Mouse (Mus musculus): ENCODE results near the gene Phrf1. TPM values are rescaled to one million over a fixed set of nuclear protein-coding genes. Genes with fewer than 3 reads are reported as not detected.
A peak's percentile ranks its signal among the peaks of the same experiment; 100 is the strongest.

Gene Phrf1
- polyA plus RNA-seq, 1 experiment from 2014 or later, result 85.4 TPM

DNA sequence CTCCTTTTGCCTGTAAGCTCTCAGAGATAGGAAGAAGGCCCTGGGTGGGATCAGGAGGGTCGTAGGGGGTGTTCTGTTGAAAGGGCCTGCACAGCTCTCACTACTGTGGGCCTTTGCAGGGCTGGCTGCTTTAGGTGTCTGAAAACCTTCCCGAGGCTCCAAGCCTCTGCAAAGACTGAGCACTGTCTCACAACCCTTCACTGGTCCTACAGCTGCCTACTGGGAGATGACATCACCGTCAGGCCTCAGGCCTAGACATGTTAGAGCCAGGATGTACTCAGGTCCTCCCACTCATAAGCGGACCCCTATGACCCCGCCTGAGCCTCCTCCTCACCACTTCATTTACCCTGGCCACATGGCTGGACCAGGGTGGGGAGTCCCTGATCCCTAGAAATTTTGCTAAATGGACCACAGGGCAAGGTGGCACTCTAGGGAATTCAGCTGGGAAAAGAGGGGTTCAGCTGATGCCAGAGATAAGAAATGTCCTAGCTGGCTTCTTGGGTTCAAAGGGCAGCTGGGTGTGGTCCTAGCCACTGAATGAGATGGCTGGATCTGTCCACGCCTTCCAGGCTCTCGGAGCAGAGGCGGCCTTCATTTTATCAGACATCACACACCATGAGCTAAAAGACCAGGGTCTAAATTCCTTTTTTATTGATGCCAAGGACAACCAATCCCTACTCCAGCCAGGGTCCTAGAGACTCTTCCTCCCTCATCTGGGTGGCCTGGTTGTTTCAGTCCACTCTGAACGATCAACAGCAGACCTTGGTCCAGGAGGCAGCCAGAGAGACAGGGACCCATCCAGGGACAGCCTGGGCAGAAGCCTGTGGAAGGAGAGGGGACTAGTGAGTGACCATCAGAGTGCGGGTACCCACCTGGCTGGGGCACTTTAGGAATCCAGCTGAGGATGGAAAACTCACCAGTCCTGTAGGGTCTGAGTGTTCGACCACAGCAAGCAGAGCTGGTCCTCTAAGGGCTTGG lies 49.4 kb downstream of the Phrf1 start:
- Histone ChIP-seq H3K27me3 (ENCODE audit: insufficient read depth, low read length) (0 out of 2 replicates have a peak, but pooled peaks cover 6% of the 10 kb centered on the region), H3K4me2 (peak overlapping the region; percentile 97), H3K9me3 (ENCODE audit: low read depth, low read length) (no peaks in the 10 kb centered on the region), H3K27ac (ENCODE audit: low read depth) (no peak overlapping the region), H3K4me3 (ENCODE audit: low read depth, low read length) (0 out of 2 replicates have a peak overlapping the region, but pooled peaks have one; percentile 44), H3K4me1 (ENCODE audit: insufficient read depth) (peaks cover 3% of the 10 kb centered on the region; the same call in 1 of the 2 replicates), H3K9ac (no peak overlapping the region), H3K36me3 (ENCODE audit: insufficient read depth) (no peaks in the 10 kb centered on the region)
- ATAC-seq (ENCODE audit: insufficient read depth), result peak; percentile 15; the same call in 1 of the 2 replicates
- DNase-seq, result no peak
- WGBS, result 76% methylated on average over 11 of the region's 11 CpGs
- TF ChIP-seq CTCF (IDR thresholded peaks at IDR 0.05; ENCODE audit: low read depth), result no peak

DNA sequence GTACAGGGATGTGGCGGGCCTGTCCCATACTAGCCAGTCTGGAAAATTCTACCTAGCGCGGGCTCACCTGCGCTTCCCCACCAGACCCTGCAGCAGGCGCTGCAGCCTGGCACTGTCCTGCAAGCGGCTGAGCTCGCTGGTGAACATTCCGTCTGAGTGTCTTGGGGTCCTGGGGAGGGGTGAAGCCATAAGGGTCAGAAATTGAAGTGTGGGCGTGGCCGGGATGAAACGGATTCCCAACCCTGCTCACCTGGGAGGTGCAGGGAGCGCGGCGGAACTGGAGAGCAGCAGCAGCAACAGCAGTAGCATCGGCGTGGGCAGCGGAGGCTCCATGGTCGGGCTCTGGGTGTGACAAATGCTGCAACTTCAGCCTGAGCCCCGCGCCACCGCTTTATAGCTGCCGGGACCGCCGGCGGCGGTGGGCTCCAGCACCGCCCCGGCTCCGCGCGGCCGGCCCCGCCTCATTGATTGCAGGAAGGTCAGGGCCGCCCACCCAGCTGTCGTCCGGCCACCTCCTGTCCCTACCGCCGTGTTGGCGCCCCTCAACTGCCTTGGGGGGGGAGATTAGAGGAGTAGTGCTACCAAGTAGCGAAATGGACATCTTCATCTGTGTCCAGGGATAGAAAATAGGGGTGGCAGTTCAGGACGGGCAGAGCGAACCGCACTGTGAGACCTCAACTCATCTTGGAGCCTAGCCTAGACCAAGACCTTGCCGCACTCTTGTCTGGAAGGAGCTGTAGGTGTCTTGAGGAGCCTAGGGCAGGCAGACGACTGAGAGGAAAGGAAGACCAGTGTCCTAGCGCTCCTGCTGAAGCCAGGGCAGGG lies 50.4 kb downstream of the Phrf1 start, which contains the start of gene Sct:
TSS of gene Sct (minus strand) at position 368 of the 825 bp plus-strand sequence.
- Histone ChIP-seq H3K27me3 (ENCODE audit: insufficient read depth, low read length) (0 out of 2 replicates have a peak, but pooled peaks cover 6% of the 10 kb centered on the region), H3K9me3 (ENCODE audit: low read depth, low read length) (no peaks in the 10 kb centered on the region), H3K36me3 (ENCODE audit: insufficient read depth) (no peaks in the 10 kb centered on the region), H3K9ac (peak within 1 kb of the TSS; percentile 49), H3K27ac (ENCODE audit: low read depth) (no peak within 1 kb of the TSS), H3K4me3 (ENCODE audit: low read depth, low read length) (peak within 1 kb of the TSS; percentile 44), H3K4me1 (ENCODE audit: insufficient read depth) (peaks cover 3% of the 10 kb centered on the region; the same call in 1 of the 2 replicates), H3K4me2 (peak within 1 kb of the TSS; percentile 97)
- DNase-seq (peak; percentile 65), ATAC-seq (ENCODE audit: insufficient read depth) (peak; percentile 70)
- TF ChIP-seq CTCF (IDR thresholded peaks at IDR 0.05; ENCODE audit: low read depth), result peak; percentile 69
- 2% methylated on average over 46 of the region's 46 CpGs for WGBS

DNA sequence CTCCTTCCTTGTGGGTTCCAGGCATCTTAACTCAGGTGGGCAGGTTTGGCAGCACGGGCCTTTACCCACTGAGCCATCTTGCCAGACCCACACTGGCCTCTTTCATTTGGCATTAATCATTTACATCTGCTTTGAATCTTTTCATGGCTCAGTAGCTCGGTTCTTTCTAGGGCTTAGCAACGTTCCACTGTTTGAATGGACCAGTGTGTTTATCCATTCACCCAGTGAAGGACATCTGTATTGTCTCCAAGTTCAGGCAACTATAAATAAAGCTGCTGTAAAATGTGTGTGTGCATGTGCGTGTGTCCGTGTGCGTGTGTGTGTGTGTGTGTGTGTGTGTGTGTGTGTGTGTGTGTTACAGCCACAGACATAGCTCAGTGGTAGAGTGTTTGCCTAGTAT lies 52.9 kb downstream of the Phrf1 start:
- Histone ChIP-seq H3K27ac (ENCODE audit: low read depth) (no peak overlapping the region), H3K9ac (no peak overlapping the region), H3K4me1 (ENCODE audit: insufficient read depth) (peaks cover 3% of the 10 kb centered on the region; the same call in 1 of the 2 replicates), H3K9me3 (ENCODE audit: low read depth, low read length) (no peaks in the 10 kb centered on the region), H3K27me3 (ENCODE audit: insufficient read depth, low read length) (0 out of 2 replicates have a peak, but pooled peaks cover 6% of the 10 kb centered on the region), H3K4me3 (ENCODE audit: low read depth, low read length) (no peak overlapping the region), H3K36me3 (ENCODE audit: insufficient read depth) (no peaks in the 10 kb centered on the region), H3K4me2 (no peak overlapping the region)
- TF ChIP-seq CTCF (IDR thresholded peaks at IDR 0.05; ENCODE audit: low read depth), result no peak
- DNase-seq (no peak), ATAC-seq (ENCODE audit: insufficient read depth) (no peak)
- 68% methylated on average over 6 of the region's 6 CpGs for WGBS

DNA sequence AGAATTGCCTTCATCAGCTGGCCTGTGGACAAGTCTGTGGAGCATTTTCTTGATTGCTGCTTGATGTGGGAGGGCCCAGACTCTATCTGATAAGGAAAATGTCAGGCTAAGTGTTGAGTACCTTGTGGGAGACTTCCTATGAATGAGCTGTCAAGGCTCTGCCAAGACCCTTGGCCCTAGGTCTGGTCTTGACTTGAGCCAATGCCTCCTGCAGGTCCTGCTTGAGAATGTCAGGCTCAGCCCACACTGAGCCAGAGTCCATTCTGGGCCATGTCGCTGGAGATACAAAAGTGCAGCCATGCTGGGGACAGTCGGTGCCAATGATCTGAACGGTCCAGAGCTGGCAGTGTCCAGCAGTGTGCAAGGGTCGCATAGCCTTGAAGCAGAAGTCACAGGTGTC lies 54.2 kb downstream of the Phrf1 start:
- Histone ChIP-seq H3K9me3 (ENCODE audit: low read depth, low read length) (no peaks in the 10 kb centered on the region), H3K27ac (ENCODE audit: low read depth) (no peak overlapping the region), H3K4me3 (ENCODE audit: low read depth, low read length) (no peak overlapping the region), H3K4me1 (ENCODE audit: insufficient read depth) (peaks cover 3% of the 10 kb centered on the region; the same call in 1 of the 2 replicates), H3K9ac (no peak overlapping the region), H3K4me2 (no peak overlapping the region), H3K36me3 (ENCODE audit: insufficient read depth) (no peaks in the 10 kb centered on the region), H3K27me3 (ENCODE audit: insufficient read depth, low read length) (0 out of 2 replicates have a peak, but pooled peaks cover 6% of the 10 kb centered on the region)
- no peak for TF ChIP-seq CTCF (IDR thresholded peaks at IDR 0.05; ENCODE audit: low read depth)
- ATAC-seq (ENCODE audit: insufficient read depth) (no peak), DNase-seq (no peak)
- WGBS, result 86% methylated on average over 4 of the region's 4 CpGs

DNA sequence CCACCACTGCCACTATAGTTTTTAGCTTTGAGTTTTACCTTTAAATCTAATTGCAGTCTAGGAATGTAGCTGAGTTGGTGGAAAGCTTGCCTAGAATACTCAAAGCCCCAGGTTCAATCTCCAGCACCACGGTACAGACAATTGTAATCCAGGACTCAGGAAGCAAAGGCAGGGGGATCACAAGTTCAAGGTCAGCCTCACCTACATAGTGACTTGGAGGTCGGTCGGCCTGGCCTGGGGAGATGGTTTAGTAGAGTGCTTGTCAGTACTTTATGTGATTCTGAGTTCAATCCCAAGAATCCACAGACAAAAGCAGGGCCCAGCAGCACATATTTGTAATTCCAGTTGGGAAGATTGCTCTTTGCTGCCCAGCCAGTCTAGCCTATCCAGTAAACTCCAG lies 59.5 kb downstream of the Phrf1 start:
- H3K9me3 ChIP-seq (ENCODE audit: low read depth, low read length), result no peaks in the 10 kb centered on the region
- WGBS, result 82% methylated on average over 3 of the region's 3 CpGs
- no peak overlapping the region for H3K4me3 ChIP-seq (ENCODE audit: low read depth, low read length)
- H3K4me1 ChIP-seq (ENCODE audit: insufficient read depth), result peaks cover 4% of the 10 kb centered on the region; the same call in 1 of the 2 replicates
- peaks cover 25% of the 10 kb centered on the region for H3K27me3 ChIP-seq (ENCODE audit: insufficient read depth, low read length)
- no peaks in the 10 kb centered on the region for H3K36me3 ChIP-seq (ENCODE audit: insufficient read depth)
- no peak for TF ChIP-seq CTCF (IDR thresholded peaks at IDR 0.05; ENCODE audit: low read depth)
- DNase-seq, result no peak
- ATAC-seq (ENCODE audit: insufficient read depth), result no peak
- H3K27ac ChIP-seq (ENCODE audit: low read depth), result no peak overlapping the region
- H3K9ac ChIP-seq, result no peak overlapping the region
- H3K4me2 ChIP-seq, result no peak overlapping the region

DNA sequence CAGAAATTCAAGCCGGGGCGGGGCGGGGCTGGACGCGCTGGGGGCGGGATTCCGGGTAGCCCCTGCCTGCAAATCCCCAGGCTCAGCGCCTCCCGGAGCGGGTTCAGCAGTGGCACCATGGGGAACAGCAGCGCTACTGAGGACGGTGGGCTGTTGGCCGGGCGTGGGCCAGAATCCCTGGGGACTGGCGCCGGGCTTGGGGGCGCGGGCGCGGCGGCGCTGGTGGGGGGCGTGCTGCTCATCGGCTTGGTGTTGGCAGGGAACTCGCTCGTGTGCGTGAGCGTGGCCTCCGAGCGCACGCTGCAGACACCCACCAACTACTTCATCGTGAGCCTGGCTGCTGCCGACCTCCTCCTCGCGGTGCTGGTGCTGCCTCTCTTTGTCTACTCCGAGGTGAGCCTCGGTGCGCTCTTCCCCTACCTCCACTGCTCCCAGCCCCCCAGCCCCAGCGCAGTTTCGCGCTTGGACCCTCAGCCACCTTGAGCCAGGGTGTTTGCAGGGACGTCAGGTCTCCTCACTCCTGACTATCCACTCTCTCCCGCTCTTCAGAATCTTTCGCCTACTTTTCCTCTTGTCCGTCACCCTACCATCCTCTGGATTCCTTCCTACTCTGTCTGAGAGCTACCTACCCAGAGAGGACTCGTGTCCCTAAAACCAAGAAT lies 63.5 kb downstream of the Phrf1 start, which contains the start of gene Drd4:
TSS of gene Drd4 (plus strand) at position 86 of the 662 bp plus-strand sequence.
- ATAC-seq (ENCODE audit: insufficient read depth) (peak; percentile 84), DNase-seq (peak; percentile 78)
- H3K27ac ChIP-seq (ENCODE audit: low read depth), result no peak within 1 kb of the TSS
- no peaks in the 10 kb centered on the region for H3K9me3 ChIP-seq (ENCODE audit: low read depth, low read length)
- TF ChIP-seq CTCF (IDR thresholded peaks at IDR 0.05; ENCODE audit: low read depth), result no peak
- H3K4me3 ChIP-seq (ENCODE audit: low read depth, low read length), result peak within 1 kb of the TSS; percentile 43
- H3K9ac ChIP-seq, result peak within 1 kb of the TSS; percentile 46
- H3K36me3 ChIP-seq (ENCODE audit: insufficient read depth), result peaks cover 6% of the 10 kb centered on the region; the same call in 1 of the 2 replicates
- H3K4me2 ChIP-seq, result peak within 1 kb of the TSS; percentile 86
- 2% methylated on average over 46 of the region's 46 CpGs for WGBS
- peaks cover 50% of the 10 kb centered on the region for H3K27me3 ChIP-seq (ENCODE audit: insufficient read depth, low read length)
- H3K4me1 ChIP-seq (ENCODE audit: insufficient read depth), result peaks cover 11% of the 10 kb centered on the region

Measured in lung, embryonic 14.5 days (tissue).